Mouse (Mus musculus): ENCODE results near the gene Minpp1.
"Not testable (repeated sequence)": the region's sequence is repeated elsewhere in the genome, so short reads cannot be mapped to it uniquely, and the experiment has no call there.

The Minpp1 gene

GRCm38 (mm10) chr19:32485681-32486105, at the start of gene Minpp1:
Gene Minpp1, plus strand, starts transcription at chr19:32485769.
- in situ Hi-C loops (cut with MboI, MseI): no loop called here

- in situ Hi-C loops (cut with MboI, MseI): no loop called here
Measured at GRCm38 (mm10) chr19:32439356-32439755, 46.2 kb upstream of the Minpp1 start.

- in situ Hi-C loops (cut with MboI, MseI): no loop called here
Measured at GRCm38 (mm10) chr19:32441568-32441967, 44.0 kb upstream of the Minpp1 start.

- in situ Hi-C loops (cut with MboI, MseI): no loop called here
Measured at GRCm38 (mm10) chr19:32448931-32449330, 36.6 kb upstream of the Minpp1 start.

- in situ Hi-C loops (cut with MboI, MseI): loop anchor here (10.0 kb wide), 1 partner anchor 347 kb away; the partner anchor contains the start of gene Asah2
Measured at GRCm38 (mm10) chr19:32452231-32452630, 33.3 kb upstream of the Minpp1 start.

GRCm38 (mm10) chr19:32456744-32457143, 28.8 kb upstream of the Minpp1 start:
- in situ Hi-C loops (cut with MboI, MseI): loop anchor here (10.0 kb wide), 1 partner anchor 352 kb away; the partner anchor contains the start of gene Asah2

GRCm38 (mm10) chr19:32457631-32458030, 27.9 kb upstream of the Minpp1 start:
- in situ Hi-C loops (cut with MboI, MseI): loop anchor here (10.0 kb wide), 1 partner anchor 353 kb away; the partner anchor contains the start of gene Asah2

- in situ Hi-C loops (cut with MboI, MseI): loop anchor here (5.0 kb wide), 1 partner anchor 49 kb away; no protein-coding TSS in a partner anchor
Measured at GRCm38 (mm10) chr19:32463037-32463436, 22.5 kb upstream of the Minpp1 start.

- in situ Hi-C loops (cut with MboI, MseI): no loop called here
Measured at GRCm38 (mm10) chr19:32465228-32465627, 20.3 kb upstream of the Minpp1 start.

GRCm38 (mm10) chr19:32466478-32466877, 19.1 kb upstream of the Minpp1 start, which contains the start of gene Rpl9-ps6:
Gene Rpl9-ps6, minus strand, starts transcription at chr19:32466578.
- in situ Hi-C loops (cut with MboI, MseI): no loop called here

- in situ Hi-C loops (cut with MboI, MseI): no loop called here
Measured at GRCm38 (mm10) chr19:32467325-32467724, 18.2 kb upstream of the Minpp1 start.

GRCm38 (mm10) chr19:32470059-32470497, 15.5 kb upstream of the Minpp1 start:
- in situ Hi-C loops (cut with MboI, MseI): no loop called here

- in situ Hi-C loops (cut with MboI, MseI): no loop called here
Measured at GRCm38 (mm10) chr19:32470570-32471263, 14.9 kb upstream of the Minpp1 start.

GRCm38 (mm10) chr19:32476016-32476711, 9.4 kb upstream of the Minpp1 start:
- in situ Hi-C loops (cut with MboI, MseI): no loop called here

GRCm38 (mm10) chr19:32476712-32477052, 8.9 kb upstream of the Minpp1 start:
- in situ Hi-C loops (cut with MboI, MseI): no loop called here

- in situ Hi-C loops (cut with MboI, MseI): no loop called here
Measured at GRCm38 (mm10) chr19:32480255-32480654, 5.3 kb upstream of the Minpp1 start.

GRCm38 (mm10) chr19:32480791-32481442, 4.7 kb upstream of the Minpp1 start:
- in situ Hi-C loops (cut with MboI, MseI): no loop called here

- in situ Hi-C loops (cut with MboI, MseI): no loop called here
Measured at GRCm38 (mm10) chr19:32481511-32481910, 4.1 kb upstream of the Minpp1 start.

- in situ Hi-C loops (cut with MboI, MseI): no loop called here
Measured at GRCm38 (mm10) chr19:32484941-32485660, 468 bp upstream of the Minpp1 start.

GRCm38 (mm10) chr19:32486106-32486724, 646 bp downstream of the Minpp1 start:
- in situ Hi-C loops (cut with MboI, MseI): not testable (repeated sequence)
